Mouse (Mus musculus) ovary, postnatal 10 days (tissue): ENCODE measurements around the gene Atrx.
A peak's percentile ranks its signal among the peaks of the same experiment; 100 is the strongest.

ENCODE experiments used
- DNase-seq: peaks from one replicate; pipeline ENCODE4 v3.0.0; 2022; ENCODE audit warnings: low spot score

The Atrx gene

GRCm38 (mm10) chrX:105767932-105768331 lies 161.3 kb downstream of the Atrx start:
- DNase-seq: no peak

DNA sequence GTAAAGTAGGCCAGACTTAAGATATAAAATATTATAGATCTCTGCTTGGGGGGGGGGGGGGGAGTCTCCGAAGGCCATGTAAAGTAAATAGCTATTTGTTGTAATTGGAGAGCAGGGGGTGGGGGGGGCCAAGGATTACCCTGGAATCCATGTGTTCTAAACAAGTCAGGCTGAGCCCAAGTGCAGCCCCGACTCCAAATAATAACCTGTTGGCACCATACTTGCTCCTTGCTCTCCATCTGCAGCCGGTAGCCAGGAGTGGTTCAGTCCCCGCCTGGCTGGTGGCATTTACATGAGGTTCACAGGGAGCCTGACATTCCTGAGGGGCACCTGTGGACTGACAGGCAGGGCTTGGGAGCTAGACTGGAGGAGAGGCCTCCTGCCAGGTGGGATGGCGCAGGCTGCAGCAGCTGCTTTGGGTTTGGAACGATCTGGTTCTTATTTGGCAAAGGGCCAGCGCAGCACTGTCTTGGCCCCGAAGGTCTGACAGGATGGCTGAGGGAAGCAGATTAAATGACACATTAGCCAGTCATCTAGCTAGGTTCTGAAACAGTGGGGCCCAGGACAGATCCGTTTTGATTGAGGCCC lies 161.9 kb downstream of the Atrx start:
- DNase-seq: no peak

- no peak for DNase-seq
Observed at GRCm38 (mm10) chrX:105766013-105766412, 163.2 kb downstream of the Atrx start.

DNA sequence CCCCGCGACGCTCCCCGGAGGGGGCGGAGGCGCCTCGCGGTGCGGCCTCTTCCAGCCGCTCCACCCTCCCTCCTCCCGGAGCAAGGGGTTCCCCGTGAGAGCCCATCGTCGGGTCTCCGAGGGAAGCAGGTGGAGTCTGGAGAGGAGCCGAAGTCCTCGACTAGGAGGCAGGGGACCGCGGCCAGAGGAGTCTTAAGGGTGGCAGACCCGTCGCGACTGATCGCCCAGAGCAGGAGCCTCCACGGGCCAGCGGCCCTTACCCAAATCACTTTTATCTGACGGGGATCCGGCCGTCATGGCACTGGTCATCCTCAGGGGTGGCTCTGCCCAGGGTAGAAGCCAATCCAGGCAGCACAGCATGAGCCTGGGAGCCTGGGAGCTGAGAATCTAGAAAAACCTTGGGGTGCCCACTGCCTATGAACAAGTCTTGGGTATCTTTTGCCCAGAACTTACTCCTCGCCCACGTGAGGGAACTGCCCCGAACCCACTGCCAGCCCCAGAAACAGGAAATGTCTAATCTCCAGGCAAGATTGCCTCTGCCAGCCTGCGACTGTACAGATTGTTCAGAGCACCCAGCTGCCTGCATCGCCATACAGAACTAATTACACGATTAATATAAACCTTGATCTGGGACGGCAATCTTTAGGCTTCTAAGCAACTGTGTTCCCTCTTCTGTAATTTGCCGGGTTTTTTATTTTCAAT lies 164.0 kb downstream of the Atrx start:
- DNase-seq: no peak

DNA sequence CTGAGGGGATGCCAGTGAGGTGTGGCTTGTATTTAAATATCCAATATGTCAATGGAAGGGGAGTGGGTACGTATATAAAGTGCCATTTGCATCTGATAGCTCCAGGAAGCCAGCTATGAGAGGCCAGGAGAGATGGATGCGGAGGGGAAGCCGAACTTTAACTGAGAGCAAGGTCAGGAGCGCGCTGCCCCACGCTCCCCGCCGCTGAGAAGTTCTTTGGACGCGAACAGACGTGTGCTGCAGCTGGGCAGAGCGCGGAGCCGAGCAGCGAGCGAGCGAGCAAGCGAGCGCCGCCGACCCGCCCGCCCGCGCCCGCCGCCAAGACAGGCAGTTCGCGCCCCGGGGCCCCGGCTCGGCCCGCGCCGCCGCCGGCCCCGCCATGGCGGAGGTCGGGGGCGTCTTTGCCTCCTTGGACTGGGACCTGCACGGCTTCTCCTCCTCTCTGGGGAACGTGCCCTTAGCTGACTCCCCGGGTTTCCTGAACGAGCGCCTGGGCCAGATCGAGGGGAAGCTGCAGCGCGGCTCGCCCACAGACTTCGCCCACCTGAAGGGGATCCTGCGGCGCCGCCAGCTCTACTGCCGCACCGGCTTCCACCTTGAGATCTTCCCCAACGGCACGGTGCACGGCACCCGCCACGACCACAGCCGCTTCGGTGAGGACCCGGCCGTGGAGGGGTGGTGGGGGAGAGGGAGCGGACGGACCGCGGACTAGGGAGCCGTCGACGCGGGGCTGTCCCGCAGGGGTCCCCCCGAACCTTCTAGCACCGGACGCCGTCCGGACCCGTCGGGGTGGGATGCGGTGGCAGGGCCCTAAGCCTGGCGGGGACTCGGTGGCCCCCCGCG lies 164.8 kb downstream of the Atrx start, which contains the start of gene Fgf16:
TSS of gene Fgf16 (plus strand) at position 118 of the 843 bp plus-strand sequence.
- no peak for DNase-seq

GRCm38 (mm10) chrX:105763612-105764011 lies 165.6 kb downstream of the Atrx start:
- peak; percentile 12 for DNase-seq

- DNase-seq: no peak
Observed at GRCm38 (mm10) chrX:105762847-105763527, 166.2 kb downstream of the Atrx start.
